Mouse (Mus musculus) heart, embryonic 14.5 days (tissue): Measurements from ENCODE around the gene Pin4. TPM values are rescaled to one million over a fixed set of nuclear protein-coding genes. Genes with fewer than 3 reads are reported as not detected.

ENCODE experiments used
- ATAC-seq: fragments of 200-750 bp; cut with Nextera tagmentation; 2 replicates; pipeline ENCODE4 v1.8.0; 2017; ENCODE audit warnings: low read depth, moderate TSS enrichment; ENCODE audit not compliant: insufficient number of reproducible peaks, insufficient read depth, low FRiP score
- H3K27ac ChIP-seq, 2 experiments: fragments of 200-500 bp in 1 of 2; fragments of 300-500 bp in 1 of 2; sonication (generic) in 1 of 2; replicated peaks in 1 of 2; 2 replicates each; pipeline ENCODE4 v1.5.1; 2012 to 2014; ENCODE audit warnings: low read depth in 2 of 2, low read length in 2 of 2, control low read depth in 1 of 2, mild to moderate bottlenecking in 1 of 2, mixed read lengths in 1 of 2; ENCODE audit not compliant: control insufficient read depth in 1 of 2, insufficient read depth in 1 of 2
- H3K27me3 ChIP-seq: fragments of 300-500 bp; sonication (generic); 2 replicates; pipeline ENCODE4 v1.6.1; 2014; ENCODE audit warnings: mild to moderate bottlenecking, low read length, control low read depth; ENCODE audit not compliant: control insufficient read depth, insufficient read depth
- H3K36me3 ChIP-seq: fragments of 300-500 bp; sonication (generic); 2 replicates; pipeline ENCODE4 v1.6.1; 2014; ENCODE audit warnings: mild to moderate bottlenecking, control low read depth, low read length, mixed read lengths; ENCODE audit not compliant: control insufficient read depth, insufficient read depth
- H3K4me1 ChIP-seq, 2 experiments: fragments of 200-500 bp in 1 of 2; fragments of 300-500 bp in 1 of 2; sonication (generic) in 1 of 2; 2 replicates each; pipeline ENCODE4 v1.6.1; 2012 to 2014; ENCODE audit warnings: low read length in 2 of 2, control low read depth in 1 of 2, mixed read lengths in 1 of 2; ENCODE audit not compliant: control insufficient read depth in 2 of 2, insufficient read depth in 2 of 2
- H3K4me2 ChIP-seq: fragments of 300-500 bp; sonication (generic); 2 replicates; pipeline ENCODE4 v1.6.1; 2014; ENCODE audit warnings: mild to moderate bottlenecking, low read length
- H3K4me3 ChIP-seq, 2 experiments: fragments of 200-500 bp in 1 of 2; fragments of 300-500 bp in 1 of 2; sonication (generic) in 1 of 2; 2 replicates each; pipeline ENCODE4 v1.5.1; 2012 to 2014; ENCODE audit warnings: low read length in 2 of 2, mild to moderate bottlenecking in 2 of 2, control low read depth in 1 of 2, low read depth in 1 of 2, moderate library complexity in 1 of 2; ENCODE audit not compliant: control insufficient read depth in 1 of 2, insufficient read depth in 1 of 2
- H3K9ac ChIP-seq: fragments of 300-500 bp; sonication (generic); 2 replicates; pipeline ENCODE4 v1.6.1; 2014; ENCODE audit warnings: mild to moderate bottlenecking, low read length
- H3K9me3 ChIP-seq: fragments of 300-500 bp; sonication (generic); 2 replicates; pipeline ENCODE4 v1.6.1; 2016; ENCODE audit warnings: low read length, control low read depth; ENCODE audit not compliant: control insufficient read depth
- WGBS: fragments of 180-500 bp; shearing (Covaris S2); extraction: QIAGEN DNeasy Blood & Tissue Kit; methylation state at CpG from one replicate; pipeline ENCODE4 v1.1.7; 2014; 5-methylcytosine and 5-hydroxymethylcytosine counted together
- polyA plus RNA-seq: library from polyadenylated mRNA; unstranded; fragments of >200 nt; fragmentation: Nextera tagmentation; extraction: Ambion mirVana; gene quantifications from 2 replicates; pipeline ENCODE4 v1.2.1, GENCODE M21; 2014

Pin4 gene
- polyA plus RNA-seq, 1 experiment from 2014 or later = 51.2 TPM

DNA sequence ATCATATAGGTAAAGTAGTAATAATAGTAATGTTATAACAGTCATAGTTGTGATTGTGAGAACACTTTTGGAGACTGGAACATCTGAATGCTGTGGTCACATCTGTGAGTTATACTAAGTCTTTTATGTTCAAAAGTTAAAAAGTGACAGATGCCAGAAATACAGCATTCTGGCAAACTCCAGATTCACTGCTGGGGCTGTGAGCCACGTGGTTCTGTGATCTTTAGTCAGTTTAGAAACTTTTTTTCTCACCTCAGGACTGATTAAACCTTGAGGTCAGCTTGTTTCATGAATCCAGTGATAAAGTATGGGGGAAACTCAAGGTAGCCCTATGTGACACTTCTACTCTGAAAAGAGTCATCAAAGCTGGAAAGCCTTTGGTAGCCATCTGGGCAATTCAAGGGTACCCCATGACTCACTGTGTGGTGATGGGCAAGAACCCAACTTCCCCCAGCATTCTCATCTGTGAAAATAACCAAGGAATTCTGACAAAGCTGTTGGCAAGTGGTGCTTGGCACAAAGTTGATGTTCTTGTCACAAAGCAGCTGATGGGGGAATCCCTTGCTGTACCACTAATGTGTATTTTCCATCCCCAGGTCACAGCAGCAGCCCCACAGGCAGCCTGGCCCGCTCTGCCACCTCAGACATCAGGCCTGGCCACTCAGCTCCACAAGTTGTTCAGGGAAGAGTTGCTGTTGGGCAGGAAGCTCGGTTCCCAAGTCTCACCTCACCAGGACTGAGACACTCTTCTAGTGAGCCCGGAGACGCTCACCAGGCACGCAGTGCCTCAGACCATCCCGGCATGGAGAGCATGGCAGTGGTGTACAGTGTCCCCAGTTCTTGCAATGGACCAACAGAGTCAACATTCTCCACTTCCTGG lies 42.1 kb upstream of the Pin4 start:
- Histone ChIP-seq H3K9ac (no peak overlapping the region), H3K27me3 (no peaks in the 10 kb centered on the region), H3K9me3 (no peaks in the 10 kb centered on the region), H3K4me3 (no peak overlapping the region), H3K27ac (no peak overlapping the region), H3K4me1 (no peaks in the 10 kb centered on the region), H3K4me2 (no peak overlapping the region), H3K36me3 (peaks cover 45% of the 10 kb centered on the region)
- WGBS = 77% methylated on average over 7 of the region's 7 CpGs
- ATAC-seq = no peak

DNA sequence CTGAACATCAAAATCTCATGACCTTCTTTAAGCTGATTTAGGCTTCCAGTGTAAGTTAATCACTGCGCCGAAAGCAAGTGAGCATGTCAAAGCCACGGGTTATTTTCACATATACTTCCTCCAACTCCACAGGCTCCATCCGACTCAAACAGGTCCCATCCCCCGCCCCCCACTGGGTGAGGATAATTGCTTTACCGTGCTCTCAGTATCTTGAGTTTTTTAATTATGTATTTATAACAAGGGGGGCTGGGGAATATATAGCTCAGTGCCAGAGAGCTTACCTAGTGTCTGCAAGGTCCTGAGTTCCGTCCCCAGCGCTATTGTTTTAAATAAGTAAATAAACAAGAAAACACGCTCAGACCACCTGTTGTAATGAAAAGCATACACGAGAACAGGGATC lies 38.2 kb upstream of the Pin4 start:
- WGBS = 71% methylated on average over 10 of the region's 10 CpGs
- Histone ChIP-seq H3K9ac (no peak overlapping the region), H3K4me3 (no peak overlapping the region), H3K4me1 (no peaks in the 10 kb centered on the region), H3K36me3 (peaks cover 54% of the 10 kb centered on the region), H3K4me2 (no peak overlapping the region), H3K27ac (no peak overlapping the region), H3K27me3 (no peaks in the 10 kb centered on the region), H3K9me3 (no peaks in the 10 kb centered on the region)
- no peak for ATAC-seq

DNA sequence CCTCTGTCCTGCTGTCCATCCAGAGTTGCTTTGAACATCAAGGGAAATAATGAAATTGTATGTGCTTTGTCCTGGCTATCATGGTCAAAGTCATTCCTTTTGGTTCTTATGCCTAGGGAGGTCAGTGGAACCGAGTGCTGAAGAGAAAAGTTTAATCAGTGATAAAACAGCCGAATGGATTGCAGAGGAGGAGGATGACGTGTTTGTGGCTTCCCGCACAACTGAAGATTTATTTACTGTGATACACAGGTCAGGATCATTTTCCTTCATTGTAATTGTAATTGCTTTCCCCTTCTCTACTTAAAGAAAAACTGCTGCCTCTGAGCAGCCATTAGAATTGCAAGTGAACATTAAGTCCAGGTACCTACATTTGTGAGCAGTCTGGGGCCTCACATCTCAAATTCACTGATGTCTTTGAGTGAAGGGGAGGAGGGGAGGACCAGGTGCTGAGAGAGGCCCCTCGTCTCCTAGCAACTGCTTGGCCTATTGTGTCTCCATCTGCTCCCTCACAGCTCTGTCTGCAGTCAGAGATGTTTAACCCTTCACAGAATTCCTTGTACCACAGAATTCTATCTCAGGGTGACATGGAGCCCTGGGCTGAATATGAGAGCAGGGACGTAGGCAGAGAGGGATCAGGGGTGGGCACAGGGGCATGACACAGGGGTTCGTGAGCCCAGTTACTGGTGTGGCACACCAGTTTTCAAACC lies 37.5 kb upstream of the Pin4 start:
- Histone ChIP-seq H3K36me3 (peaks cover 54% of the 10 kb centered on the region), H3K27ac (no peak overlapping the region), H3K27me3 (no peaks in the 10 kb centered on the region), H3K9me3 (no peaks in the 10 kb centered on the region), H3K4me1 (no peaks in the 10 kb centered on the region), H3K4me2 (no peak overlapping the region), H3K4me3 (no peak overlapping the region), H3K9ac (no peak overlapping the region)
- WGBS = 64% methylated on average over 7 of the region's 7 CpGs
- no peak for ATAC-seq

DNA sequence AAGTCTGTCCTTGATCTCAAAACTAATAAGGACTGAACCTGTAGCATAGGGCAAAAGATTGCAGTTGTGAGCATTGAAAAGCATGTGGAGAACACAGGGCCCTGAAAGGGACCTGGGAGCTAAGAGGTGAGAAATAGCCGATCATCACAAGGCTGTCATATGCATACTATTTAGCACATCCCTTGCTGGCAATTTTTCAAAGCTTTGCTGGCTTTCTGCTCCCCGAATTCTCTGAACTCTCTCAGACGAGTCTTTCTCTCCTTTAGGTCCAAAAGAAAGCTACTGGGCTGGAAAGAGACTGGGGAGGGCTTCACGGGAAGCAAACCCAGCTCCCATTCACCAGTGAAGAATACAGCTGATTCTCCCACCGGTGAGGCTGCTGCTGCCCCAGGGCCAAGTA lies 36.9 kb upstream of the Pin4 start:
- no peaks in the 10 kb centered on the region for H3K27me3 ChIP-seq
- H3K9me3 ChIP-seq = no peaks in the 10 kb centered on the region
- no peak overlapping the region for H3K27ac ChIP-seq
- no peak overlapping the region for H3K4me3 ChIP-seq
- H3K4me1 ChIP-seq = no peaks in the 10 kb centered on the region
- H3K4me2 ChIP-seq = no peak overlapping the region
- ATAC-seq = no peak
- no peak overlapping the region for H3K9ac ChIP-seq
- 71% methylated on average over 5 of the region's 5 CpGs for WGBS
- H3K36me3 ChIP-seq = peaks cover 54% of the 10 kb centered on the region

DNA sequence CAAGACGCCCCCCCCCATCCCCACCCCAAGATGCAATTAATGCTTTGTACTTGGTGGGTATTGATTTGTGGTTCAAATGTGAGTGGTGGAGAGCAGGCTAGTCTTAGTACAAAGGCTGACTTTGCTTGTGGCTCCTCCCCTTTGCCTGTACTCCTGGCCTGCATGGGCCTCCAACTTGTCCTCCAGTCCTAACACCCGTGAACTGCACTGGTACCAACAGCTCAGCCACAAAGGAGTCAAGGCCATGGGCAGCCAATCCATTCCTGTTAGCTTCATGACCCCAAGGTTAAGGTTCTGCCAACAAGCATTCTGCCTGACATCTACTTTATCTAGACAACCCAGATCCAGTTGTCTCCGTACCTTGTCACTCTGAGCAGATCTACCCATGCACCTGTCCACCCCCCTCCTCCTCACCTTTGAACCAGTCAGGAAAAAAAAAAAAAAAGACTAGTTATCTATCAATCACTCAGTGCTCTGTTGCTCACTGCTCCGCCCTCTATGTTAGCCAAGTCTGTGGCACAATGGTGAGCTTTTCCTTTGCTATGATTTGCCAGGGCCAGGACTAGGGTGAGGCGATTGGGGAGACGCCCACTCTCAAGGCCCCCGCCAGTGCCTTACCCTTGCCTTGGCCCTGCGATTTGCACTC lies 33.3 kb upstream of the Pin4 start:
- 80% methylated on average over 8 of the region's 8 CpGs for WGBS
- H3K4me1 ChIP-seq = no peaks in the 10 kb centered on the region
- H3K27ac ChIP-seq = no peak overlapping the region

DNA sequence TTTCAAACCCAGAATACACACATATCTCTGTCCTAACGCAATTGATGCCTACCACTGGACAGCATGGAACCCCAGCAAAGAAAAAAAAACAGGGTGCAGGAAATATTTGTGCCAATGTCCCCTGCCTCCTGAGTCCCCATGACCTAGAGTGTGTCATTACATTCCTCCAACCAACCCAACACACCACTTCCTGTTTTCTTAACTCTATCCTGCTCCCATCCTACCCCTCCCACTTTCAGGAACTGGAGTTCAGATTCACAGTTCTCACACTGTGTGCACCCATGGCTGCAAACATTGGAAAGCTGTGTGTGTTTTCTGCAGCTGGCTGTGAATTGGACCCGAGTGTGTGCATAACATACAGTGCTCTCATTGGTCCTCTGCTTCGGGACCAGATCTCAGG lies 28.6 kb upstream of the Pin4 start:
- H3K36me3 ChIP-seq = no peaks in the 10 kb centered on the region
- WGBS = 70% methylated on average over 3 of the region's 3 CpGs
- no peak overlapping the region for H3K4me2 ChIP-seq
- H3K9me3 ChIP-seq = no peaks in the 10 kb centered on the region
- no peak overlapping the region for H3K9ac ChIP-seq
- no peaks in the 10 kb centered on the region for H3K27me3 ChIP-seq
- no peak overlapping the region for H3K4me3 ChIP-seq
- no peaks in the 10 kb centered on the region for H3K4me1 ChIP-seq
- ATAC-seq = no peak
- no peak overlapping the region for H3K27ac ChIP-seq

More for the DNA sequence above, 33.3 kb upstream of the Pin4 start:
- H3K4me2 ChIP-seq = no peak overlapping the region
- no peaks in the 10 kb centered on the region for H3K9me3 ChIP-seq
- H3K4me3 ChIP-seq = no peak overlapping the region
- no peak for ATAC-seq
- no peaks in the 10 kb centered on the region for H3K27me3 ChIP-seq
- no peak overlapping the region for H3K9ac ChIP-seq
- H3K36me3 ChIP-seq = peaks cover 29% of the 10 kb centered on the region

DNA sequence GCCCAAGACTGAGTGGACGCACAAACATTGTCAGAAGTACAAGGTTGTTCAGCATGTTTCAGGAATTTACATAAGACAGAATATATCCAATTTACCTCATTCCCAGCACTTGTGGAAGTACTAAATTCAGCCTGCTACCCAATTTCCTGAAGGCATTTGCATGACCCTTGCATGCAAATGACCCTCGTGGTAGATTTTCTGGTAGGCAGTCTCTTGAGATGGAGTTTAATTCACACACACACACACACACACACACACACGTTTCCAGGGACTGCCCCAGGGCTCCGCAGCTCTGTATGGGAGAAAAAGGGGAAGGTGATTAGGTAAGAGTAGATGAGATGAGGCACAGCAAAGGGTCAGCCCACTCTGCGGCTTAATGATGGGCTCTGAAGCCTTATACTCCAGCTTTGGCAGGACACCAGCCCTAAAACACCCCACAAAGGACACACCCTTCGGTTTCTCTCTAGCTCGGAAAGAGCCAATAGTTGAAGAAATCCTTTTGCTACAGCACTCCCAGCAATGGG lies 24.8 kb upstream of the Pin4 start:
- 73% methylated on average over 7 of the region's 7 CpGs for WGBS
- Histone ChIP-seq H3K9ac (no peak overlapping the region), H3K9me3 (no peaks in the 10 kb centered on the region), H3K4me3 (no peak overlapping the region), H3K27me3 (no peaks in the 10 kb centered on the region), H3K4me1 (no peaks in the 10 kb centered on the region), H3K36me3 (no peaks in the 10 kb centered on the region), H3K27ac (no peak overlapping the region), H3K4me2 (no peak overlapping the region)
- ATAC-seq = no peak
